Mouse (Mus musculus): ENCODE measurements around the gene Msi2. TPM values are rescaled to one million over a fixed set of nuclear protein-coding genes. Genes with fewer than 3 reads are reported as not detected.

Gene Msi2
- total RNA-seq, 2 experiments from 2014 or later = 178 to 179 TPM

- intact Hi-C loops (cut with DNase I) = loop anchor here (5.0 kb wide), 1 partner anchor 224 kb away; no protein-coding TSS in a partner anchor
- DNase-seq = no peak
Observed at GRCm38 (mm10) chr11:88508133-88508532, 210.2 kb downstream of the Msi2 start.

GRCm38 (mm10) chr11:88506544-88507419, 211.5 kb downstream of the Msi2 start:
- intact Hi-C loops (cut with DNase I) = loop anchor here (5.0 kb wide), 1 partner anchor 226 kb away; no protein-coding TSS in a partner anchor
- DNase-seq = no peak

- DNase-seq = no peak
- intact Hi-C loops (cut with DNase I) = loop anchor here (5.0 kb wide), 1 partner anchor 226 kb away; no protein-coding TSS in a partner anchor
Observed at GRCm38 (mm10) chr11:88506109-88506508, 212.2 kb downstream of the Msi2 start.

GRCm38 (mm10) chr11:88502566-88502965, 215.7 kb downstream of the Msi2 start:
- no peak for DNase-seq

GRCm38 (mm10) chr11:88498491-88498890, 219.8 kb downstream of the Msi2 start:
- no peak for DNase-seq
- intact Hi-C loops (cut with DNase I) = no loop called here

More at GRCm38 (mm10) chr11:88502566-88502965, 215.7 kb downstream of the Msi2 start:
- intact Hi-C loops (cut with DNase I) = no loop called here

DNA sequence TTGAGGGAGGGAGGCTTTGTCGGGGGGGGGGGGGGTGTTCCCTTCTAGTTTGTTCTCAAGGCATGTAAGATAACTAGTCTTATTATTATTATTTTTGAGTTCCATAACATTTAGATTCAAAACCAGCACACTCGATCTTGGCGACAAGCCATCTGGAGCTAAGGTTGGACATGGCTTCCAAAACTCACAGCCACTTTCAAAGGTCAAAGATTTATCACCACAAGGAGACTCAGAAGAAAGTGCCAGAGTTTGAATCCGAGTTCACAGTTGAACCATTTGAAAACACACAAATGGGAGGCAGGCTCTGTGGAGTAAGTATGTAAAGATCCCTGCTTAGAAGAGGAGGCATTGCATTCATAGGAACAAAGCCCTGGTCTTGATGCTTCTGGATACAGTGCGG, 221.9 kb downstream of the Msi2 start:
- no peak for DNase-seq

DNA sequence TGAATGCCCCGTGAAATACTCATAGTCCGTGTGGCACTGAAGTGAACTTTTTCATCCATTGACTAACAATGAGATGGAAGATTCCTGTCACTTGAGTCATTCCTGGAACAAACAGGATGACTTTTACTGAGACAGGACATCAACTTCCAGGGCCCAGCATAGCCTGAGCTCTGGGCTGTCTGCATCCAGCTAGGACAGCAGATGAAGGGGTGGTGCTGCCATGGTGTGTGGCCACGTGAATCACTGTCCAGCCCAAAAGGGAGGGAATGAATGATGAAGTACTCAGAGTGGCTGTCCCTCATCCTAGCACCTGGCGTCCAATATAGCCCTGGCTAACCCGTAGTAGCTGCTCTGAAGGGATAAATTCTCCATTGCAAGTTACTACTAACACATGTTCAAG, 222.6 kb downstream of the Msi2 start:
- DNase-seq = no peak
- intact Hi-C loops (cut with DNase I) = no loop called here

More for the DNA sequence above, 221.9 kb downstream of the Msi2 start:
- intact Hi-C loops (cut with DNase I) = no loop called here

DNA sequence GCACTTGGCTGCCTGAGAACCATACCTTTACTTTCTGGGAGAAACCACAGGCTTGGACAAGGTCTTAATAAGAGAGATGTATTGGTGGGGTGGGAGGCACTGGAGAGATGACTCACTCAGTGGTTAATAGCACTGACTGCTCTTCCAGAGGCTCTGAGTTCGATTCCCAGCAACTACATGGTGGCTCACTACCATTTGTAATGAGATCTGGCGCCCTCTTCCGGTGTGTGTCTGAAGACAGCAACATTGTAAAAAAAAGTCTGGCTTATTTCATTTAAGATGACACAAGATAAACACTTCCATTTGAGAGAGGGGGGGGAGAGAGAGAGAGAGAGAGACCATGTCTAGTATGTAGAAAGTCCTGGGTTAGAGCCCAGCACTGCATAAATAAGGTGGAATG, 223.3 kb downstream of the Msi2 start:
- intact Hi-C loops (cut with DNase I) = no loop called here
- DNase-seq = no peak

DNA sequence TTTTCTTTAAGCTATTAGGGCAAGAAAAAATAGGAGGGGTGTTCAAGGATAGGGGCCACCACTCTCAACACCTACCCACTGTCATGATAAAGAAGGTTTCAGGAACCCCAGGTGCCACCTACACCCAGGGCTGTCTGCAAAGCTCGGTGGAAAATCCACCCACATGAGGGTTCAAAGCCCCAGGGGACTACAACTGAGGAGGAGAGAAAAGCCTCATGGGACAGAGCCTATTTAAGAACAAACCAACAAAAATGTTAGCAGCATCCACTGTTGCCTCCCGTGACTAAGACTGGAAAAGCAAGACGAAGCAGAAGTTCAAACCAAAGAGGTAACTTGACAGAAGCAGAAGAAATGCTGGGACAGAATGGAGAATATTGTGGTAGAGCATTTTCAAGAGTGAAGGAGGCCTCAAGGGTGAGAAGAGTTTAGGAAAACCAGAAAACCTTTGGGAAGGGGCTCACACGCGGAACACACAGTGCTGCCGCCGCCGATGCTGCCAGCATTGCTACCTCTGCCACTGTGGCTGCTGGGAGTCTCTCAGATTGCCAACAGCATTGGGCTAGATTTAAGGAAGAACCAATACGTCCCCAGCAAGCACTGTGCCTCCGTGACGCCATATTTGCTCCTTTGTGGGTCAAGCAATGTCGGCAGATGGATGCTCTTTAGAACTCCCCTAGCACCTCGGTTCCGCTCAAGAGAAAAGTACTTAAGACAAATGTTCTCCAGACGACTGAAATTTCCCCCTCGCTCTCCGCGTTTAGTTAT, 224.3 kb downstream of the Msi2 start:
- no peak for DNase-seq

GRCm38 (mm10) chr11:88492585-88492984, 225.7 kb downstream of the Msi2 start:
- intact Hi-C loops (cut with DNase I) = no loop called here
- no peak for DNase-seq

More for the DNA sequence above, 224.3 kb downstream of the Msi2 start:
- intact Hi-C loops (cut with DNase I) = no loop called here

DNA sequence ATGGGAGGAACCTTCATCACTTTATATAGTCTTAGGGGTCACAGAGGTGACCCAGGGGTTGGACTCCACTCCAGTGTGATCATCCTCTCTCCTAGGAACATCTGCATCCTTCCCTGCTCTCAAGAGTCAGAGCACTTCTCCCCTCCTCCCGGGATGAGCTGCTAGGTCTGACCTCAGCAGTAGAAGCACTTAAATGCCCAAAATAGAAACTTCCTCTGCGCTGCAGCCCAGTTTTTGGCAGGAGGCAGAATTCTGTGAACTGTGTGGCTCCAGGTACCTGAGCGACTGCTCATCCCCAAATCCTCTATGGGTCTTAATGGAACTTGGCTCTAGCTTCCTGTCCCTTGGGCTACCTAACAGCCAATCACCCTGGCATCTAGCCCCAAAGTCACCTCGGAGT, 228.3 kb downstream of the Msi2 start:
- no peak for DNase-seq
- intact Hi-C loops (cut with DNase I) = no loop called here

GRCm38 (mm10) chr11:88488941-88489724, 229.2 kb downstream of the Msi2 start:
- intact Hi-C loops (cut with DNase I) = no loop called here
- no peak for DNase-seq

DNA sequence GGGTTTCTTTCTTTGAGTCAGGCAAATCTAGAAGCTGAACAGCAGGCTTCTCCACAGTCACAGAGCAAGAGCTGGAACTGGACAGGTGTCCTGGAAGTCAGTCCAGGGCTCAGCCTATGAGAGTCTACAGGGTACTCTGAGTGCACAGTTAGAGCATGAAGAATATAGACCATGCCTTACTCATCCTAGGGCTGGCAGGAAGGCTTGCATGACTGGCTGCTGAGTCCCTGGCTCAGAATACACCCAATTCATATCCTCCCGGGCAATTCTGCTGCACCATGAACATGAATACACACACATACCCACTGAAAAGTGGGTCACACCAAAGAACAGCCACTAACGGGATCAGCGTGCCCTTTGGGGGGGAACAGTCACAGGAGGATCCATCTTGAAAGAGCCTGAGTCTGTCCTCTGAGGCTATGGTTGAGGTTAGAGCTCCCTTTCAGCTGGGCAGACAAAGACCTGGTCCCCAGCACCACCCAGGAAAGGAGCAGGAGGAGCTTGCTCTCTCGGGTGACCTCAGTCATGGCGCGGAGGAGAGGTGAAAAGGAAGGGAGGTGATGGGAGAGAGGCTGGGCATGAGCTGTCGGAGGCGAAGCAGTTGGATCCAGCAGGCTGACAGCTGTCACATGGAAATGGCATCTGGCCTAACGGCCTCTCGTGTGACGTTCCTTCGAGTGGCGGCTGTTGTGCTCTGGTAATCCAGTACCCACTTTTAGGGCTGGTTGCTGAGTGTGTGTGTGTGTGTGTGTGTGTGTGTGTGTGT, 230.0 kb downstream of the Msi2 start:
- intact Hi-C loops (cut with DNase I) = no loop called here

DNA sequence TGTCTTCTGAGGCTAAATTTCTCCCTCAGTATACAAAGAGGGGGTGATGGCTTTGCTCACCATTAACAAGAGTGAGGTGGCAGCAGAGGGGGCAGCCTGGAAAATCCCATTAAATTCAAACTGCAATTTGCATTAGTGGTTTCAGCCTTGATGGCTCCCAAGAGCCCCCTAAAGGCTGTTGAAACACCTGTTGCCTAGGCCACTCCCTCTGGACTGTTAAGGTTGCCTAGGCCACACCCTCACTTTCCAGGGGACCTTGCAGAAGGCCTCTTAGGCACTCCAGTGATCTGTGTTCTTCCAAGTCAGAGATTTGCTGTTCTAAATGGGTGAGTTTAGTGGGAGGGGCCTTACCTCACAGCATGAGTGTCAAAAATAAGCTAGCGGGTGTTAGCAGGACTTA, 232.3 kb downstream of the Msi2 start:
- intact Hi-C loops (cut with DNase I) = no loop called here

More for the DNA sequence above, 230.0 kb downstream of the Msi2 start:
- no peak for DNase-seq

GRCm38 (mm10) chr11:88485088-88485487, 233.2 kb downstream of the Msi2 start:
- no peak for DNase-seq
- intact Hi-C loops (cut with DNase I) = no loop called here

More for the DNA sequence above, 232.3 kb downstream of the Msi2 start:
- no peak for DNase-seq

GRCm38 (mm10) chr11:88484047-88484446, 234.3 kb downstream of the Msi2 start:
- intact Hi-C loops (cut with DNase I) = no loop called here
- no peak for DNase-seq

DNA sequence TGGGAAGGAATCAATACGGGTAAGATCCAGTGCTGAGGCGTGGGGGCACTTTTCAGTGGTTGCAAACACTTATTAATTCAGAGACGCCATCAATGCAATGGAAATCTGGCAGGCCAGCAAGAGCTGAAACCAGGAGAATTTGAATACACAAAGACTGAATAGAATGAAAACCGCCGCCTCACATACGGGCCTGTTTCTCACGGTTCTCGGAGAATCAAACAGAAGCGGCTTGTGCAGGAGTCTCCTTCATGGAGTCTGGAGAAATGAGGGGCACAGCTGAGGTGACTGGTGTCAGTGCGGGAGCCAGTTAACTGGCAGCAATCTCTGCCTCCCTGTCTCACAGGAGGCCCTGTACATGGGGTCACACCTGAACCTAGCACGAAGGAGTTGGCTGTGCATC, 235.7 kb downstream of the Msi2 start:
- intact Hi-C loops (cut with DNase I) = no loop called here
- DNase-seq = no peak

- intact Hi-C loops (cut with DNase I) = no loop called here
- DNase-seq = no peak
Observed at GRCm38 (mm10) chr11:88482236-88482635, 236.1 kb downstream of the Msi2 start.

DNA sequence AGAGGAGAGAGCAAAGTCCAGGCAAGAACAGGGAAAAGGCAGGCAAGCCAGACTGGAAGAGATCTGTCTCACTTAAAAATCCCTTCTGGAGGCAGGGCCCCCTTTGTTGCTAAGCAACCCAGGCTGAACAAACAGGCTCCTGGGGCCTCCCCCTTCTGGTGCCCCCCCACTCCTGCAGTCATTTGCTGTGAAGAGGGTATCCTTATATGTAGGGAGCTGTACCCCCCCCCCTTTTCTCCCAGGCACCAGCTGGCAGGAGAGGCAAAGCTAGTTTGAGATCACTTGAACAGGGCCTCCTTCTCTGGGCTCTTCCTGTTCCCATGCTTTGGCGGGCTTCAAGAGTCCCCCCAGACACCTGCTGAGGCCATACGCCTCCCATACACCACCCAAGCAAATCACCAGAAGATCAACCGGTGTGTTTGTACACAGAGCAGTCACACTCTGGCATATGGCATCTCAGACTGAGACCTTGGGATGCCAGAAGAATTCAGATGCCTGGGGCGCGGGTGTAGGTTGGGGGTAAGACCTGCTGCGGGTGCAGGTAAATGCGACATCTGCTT, 236.6 kb downstream of the Msi2 start:
- intact Hi-C loops (cut with DNase I) = no loop called here
- no peak for DNase-seq
